Mouse (Mus musculus) CH12.LX (cell line): ENCODE results near the gene Cacna1c.

Experiments used
- BHLHE40 ChIP-seq: IDR thresholded peaks from 2 replicates; pipeline ENCODE4 v1.6.1; 2011; ENCODE audit warnings: mild to moderate bottlenecking, low read depth, low read length, improper control_type of control experiment
- CHD1 ChIP-seq: IDR thresholded peaks from 2 replicates; pipeline ENCODE4 v1.6.1; 2012; ENCODE audit warnings: low read depth, low read length, improper control_type of control experiment, inconsistent platforms
- E2F4 ChIP-seq: IDR thresholded peaks from 2 replicates; pipeline ENCODE4 v1.6.1; 2011; ENCODE audit warnings: low read depth, low read length, improper control_type of control experiment; ENCODE audit not compliant: insufficient replicate concordance
- ELF1 ChIP-seq: IDR thresholded peaks from 2 replicates; pipeline ENCODE4 v1.6.1; 2014; ENCODE audit warnings: low read depth, mild to moderate bottlenecking, inconsistent platforms, low read length, improper control_type of control experiment
- KAT2A ChIP-seq: IDR thresholded peaks from 2 replicates; pipeline ENCODE4 v1.6.1; 2012; ENCODE audit warnings: low read length, improper control_type of control experiment, inconsistent platforms; ENCODE audit not compliant: insufficient replicate concordance
- SIN3A ChIP-seq: IDR thresholded peaks from 2 replicates; pipeline ENCODE4 v1.6.1; 2012; ENCODE audit warnings: low read length, improper control_type of control experiment, inconsistent platforms
- USF2 ChIP-seq: conservative IDR thresholded peaks from 2 replicates; pipeline ENCODE4 v1.6.1; 2011; ENCODE audit warnings: low read depth, low read length, improper control_type of control experiment

- TF ChIP-seq SIN3A (no peak), BHLHE40 (no peak), ELF1 (no peak), USF2 (no peak), E2F4 (no peak), CHD1 (no peak), KAT2A (no peak)
Observed at GRCm38 (mm10) chr6:118980265-118980664, 216.0 kb downstream of the Cacna1c start.
